Mouse (Mus musculus): ENCODE measurements around the gene Spaca4.

GRCm38 (mm10) chr7:45683396-45684050 lies 42.1 kb downstream of the Spaca4 start, which contains the start of gene Ntn5:
- no peak for TF ChIP-seq MAFK (IDR thresholded peaks at IDR 0.05; ENCODE audit: insufficient read depth, low read depth, low read length)
- TF ChIP-seq ZNF384 (IDR thresholded peaks at IDR 0.05; ENCODE audit: low read depth, low read length): no peak
- no peak for TF ChIP-seq ZC3H11A (IDR thresholded peaks at IDR 0.05; ENCODE audit: borderline replicate concordance, low read depth, low read length)
- TF ChIP-seq HCFC1 (IDR thresholded peaks at IDR 0.05; ENCODE audit: borderline replicate concordance, insufficient read depth, low read length): no peak
- TF ChIP-seq CHD2 (IDR thresholded peaks at IDR 0.05; ENCODE audit: low read depth, low read length): no peak

All from ES-E14 (cell line).